Mouse (Mus musculus) gastrocnemius, adult 2 months (tissue): ENCODE measurements around the gene Smim20. TPM values are rescaled to one million over a fixed set of nuclear protein-coding genes. Genes with fewer than 3 reads are reported as not detected.

ENCODE experiments used
- DNase-seq: peaks from one replicate; pipeline ENCODE4 v3.0.0; 2022
- H3K27ac ChIP-seq: fragments of 200-600 bp; 2 replicates; pipeline ENCODE4 v1.8.1; 2022; ENCODE audit warnings: mild to moderate bottlenecking
- H3K4me3 ChIP-seq: fragments of 200-600 bp; 2 replicates; pipeline ENCODE4 v1.8.1; 2022; ENCODE audit warnings: mild to moderate bottlenecking, moderate library complexity
- CTCF ChIP-seq: fragments of 200-600 bp; IDR thresholded peaks from 2 replicates; pipeline ENCODE4 v1.8.1; 2022; ENCODE audit warnings: antibody characterized with exemption, mild to moderate bottlenecking, moderate library complexity
- intact Hi-C: fragments of 180-260 bp; cut with DNase I; formaldehyde crosslinking; loops from one replicate; pipeline ENCODE4 v1.15.1; 2025
- total RNA-seq, 2 experiments: library from RNA; stranded (reverse); gene quantifications; 2 replicates each; pipeline ENCODE4 v1.2.3; 2021

Smim20 gene
- total RNA-seq, 2 experiments from 2014 or later = 55.5 to 67.5 TPM

- TF ChIP-seq CTCF = no peak; the same call in 1 of the 2 replicates
- Histone ChIP-seq H3K4me3 (no peak overlapping the region), H3K27ac (no peak overlapping the region)
- intact Hi-C loops = no loop called here
- DNase-seq = no peak
Measured at GRCm38 (mm10) chr5:53322471-53322870, 55.6 kb downstream of the Smim20 start.

DNA sequence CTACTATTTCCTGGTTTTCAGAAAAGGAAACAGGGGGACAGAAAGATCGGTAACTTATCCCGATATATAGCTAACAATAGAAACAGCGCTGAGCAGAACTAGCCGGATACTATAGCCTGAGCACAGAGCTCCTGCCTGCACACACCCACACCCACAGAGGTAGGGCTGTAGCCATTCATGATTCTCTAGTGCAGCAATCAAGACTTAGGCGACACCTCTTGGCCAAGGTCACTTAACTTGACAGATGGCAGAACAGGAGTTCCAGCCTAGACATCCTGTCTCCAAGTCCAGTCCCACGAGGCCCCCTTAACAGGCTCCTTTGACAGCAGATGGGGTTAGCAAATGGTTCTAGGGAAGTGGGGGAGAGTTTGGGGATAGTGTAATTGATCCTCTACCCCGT is 56.2 kb downstream of the Smim20 start:
- no peak for TF ChIP-seq CTCF
- no peak for DNase-seq
- Histone ChIP-seq H3K27ac (no peak overlapping the region), H3K4me3 (no peak overlapping the region)
- intact Hi-C loops = no loop called here

DNA sequence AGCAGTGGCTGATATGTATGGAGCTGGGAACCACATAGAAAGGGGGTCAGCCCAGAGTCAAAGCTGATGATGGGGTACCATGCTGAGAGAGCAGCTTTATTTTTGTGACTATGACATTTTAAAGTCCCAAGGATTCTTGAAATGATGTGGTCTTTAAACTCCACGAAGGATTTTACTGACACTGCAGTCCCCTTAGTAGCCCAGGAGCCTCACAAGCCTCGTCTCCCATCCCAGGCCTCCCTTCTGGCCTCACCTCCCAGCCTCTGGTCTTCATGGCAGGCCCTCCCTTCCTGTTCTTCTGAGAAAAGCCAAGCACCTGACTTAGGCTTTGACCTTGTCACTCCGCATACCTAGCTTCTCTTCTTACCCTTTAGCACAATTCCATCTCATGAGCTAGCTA is 57.4 kb downstream of the Smim20 start:
- Histone ChIP-seq H3K27ac (no peak overlapping the region), H3K4me3 (no peak overlapping the region)
- intact Hi-C loops = no loop called here
- TF ChIP-seq CTCF = no peak
- no peak for DNase-seq

DNA sequence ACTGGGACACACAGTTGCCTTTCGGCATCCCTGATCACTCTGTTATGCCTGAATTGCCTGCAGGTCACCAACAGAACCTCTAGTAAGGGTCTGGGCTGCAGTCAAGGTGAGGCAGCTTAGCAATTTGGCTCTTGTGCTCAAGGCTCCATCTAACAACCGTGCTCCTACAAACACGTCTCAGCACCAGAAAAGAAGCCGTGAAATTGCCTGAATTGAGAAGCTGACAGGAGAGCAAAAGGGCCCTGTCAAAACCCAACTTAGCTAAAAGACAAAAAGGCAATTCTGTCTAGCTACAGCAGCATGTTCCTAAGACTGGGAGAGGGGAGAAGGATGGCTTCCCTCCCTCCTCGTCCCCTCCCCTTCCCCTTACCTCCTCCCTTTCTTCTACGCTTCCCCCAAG is 57.9 kb downstream of the Smim20 start:
- intact Hi-C loops = no loop called here
- TF ChIP-seq CTCF = no peak
- no peak for DNase-seq
- peak overlapping the region; percentile 35 for H3K27ac ChIP-seq
- no peak overlapping the region for H3K4me3 ChIP-seq

DNA sequence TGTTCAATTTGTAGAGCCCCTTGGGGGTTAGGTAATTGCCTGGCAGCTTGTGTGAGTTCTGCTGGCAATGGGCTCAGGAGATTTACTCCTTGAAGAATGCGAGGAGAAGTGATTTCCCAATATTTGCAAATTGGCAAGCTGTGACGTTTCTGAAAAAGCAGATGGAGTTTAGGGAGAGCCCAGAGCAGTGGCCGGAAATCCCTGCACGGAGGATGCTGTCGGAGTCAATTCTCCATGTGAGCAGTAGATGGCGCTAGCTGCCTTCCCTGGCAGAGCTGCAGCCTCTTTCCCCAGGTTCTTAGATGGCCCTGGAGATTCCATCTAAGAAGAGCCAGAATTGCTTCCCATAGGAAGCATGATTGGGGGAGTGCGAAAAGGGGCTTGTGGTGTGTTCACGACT is 59.1 kb downstream of the Smim20 start:
- no peak; the same call in 1 of the 2 replicates for TF ChIP-seq CTCF
- intact Hi-C loops = no loop called here

DNA sequence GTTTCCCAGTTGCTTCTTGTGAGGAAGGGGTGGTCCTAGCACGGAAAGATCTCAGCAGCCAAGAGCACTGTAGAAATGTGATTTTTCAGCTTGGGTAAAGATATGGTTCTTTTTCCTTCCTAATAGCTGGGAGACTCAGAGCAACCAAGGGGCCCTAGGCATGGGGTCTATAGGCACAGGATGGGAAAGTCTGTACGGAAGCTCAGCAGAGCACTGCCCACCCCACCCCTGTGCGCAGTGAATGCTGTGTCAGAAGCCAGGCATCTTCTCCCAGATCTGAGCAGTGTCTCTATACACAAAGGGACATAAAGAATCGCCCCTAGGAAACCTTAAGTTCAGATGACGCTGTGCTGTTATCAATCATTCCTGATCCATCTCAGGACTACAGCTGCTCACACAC is 59.6 kb downstream of the Smim20 start:
- no peak overlapping the region for H3K4me3 ChIP-seq
- DNase-seq = no peak
- intact Hi-C loops = no loop called here
- H3K27ac ChIP-seq = no peak overlapping the region
- no peak for TF ChIP-seq CTCF

More for the DNA sequence above, 59.1 kb downstream of the Smim20 start:
- Histone ChIP-seq H3K27ac (peak overlapping the region; percentile 57), H3K4me3 (no peak overlapping the region)
- peak; percentile 83 for DNase-seq

Other genes with a start within 250 kb of the Smim20 start
- not detected for gene Slc34a2, start 229.0 kb upstream of the Smim20 start, total RNA-seq
- 10 to 100 TPM; 59.8 to 69.4 TPM for gene Sel1l3, start 53.2 kb upstream of the Smim20 start, total RNA-seq
- gene Rbpj, start 199.1 kb downstream of the Smim20 start, total RNA-seq = 10 to 100 TPM; 20.9 to 21.7 TPM